Mouse (Mus musculus) kidney, embryonic 14.5 days (tissue): ENCODE data around the gene Olfr1157. TPM values are rescaled to one million over a fixed set of nuclear protein-coding genes. Genes with fewer than 3 reads are reported as not detected.

Source experiments
- ATAC-seq: fragments of 200-750 bp; cut with Nextera tagmentation; 2 replicates; pipeline ENCODE4 v1.8.0; 2017; ENCODE audit warnings: moderate number of reproducible peaks, mild to moderate bottlenecking, moderate TSS enrichment, moderate library complexity; ENCODE audit not compliant: low FRiP score, low TSS enrichment
- H3K27ac ChIP-seq: fragments of 300-500 bp; sonication (generic); 2 replicates; pipeline ENCODE4 v1.5.1; 2014; ENCODE audit warnings: low read depth, mild to moderate bottlenecking, low read length, moderate library complexity, mixed read lengths
- H3K27me3 ChIP-seq: fragments of 300-500 bp; sonication (generic); 2 replicates; pipeline ENCODE4 v1.6.1; 2014; ENCODE audit warnings: mild to moderate bottlenecking, low read length; ENCODE audit not compliant: control insufficient read depth, insufficient read depth
- H3K36me3 ChIP-seq: fragments of 300-500 bp; sonication (generic); 2 replicates; pipeline ENCODE4 v1.6.1; 2014; ENCODE audit warnings: low read length, mixed read lengths; ENCODE audit not compliant: control insufficient read depth, insufficient read depth
- H3K4me1 ChIP-seq: fragments of 300-500 bp; sonication (generic); 2 replicates; pipeline ENCODE4 v1.6.1; 2014; ENCODE audit warnings: low read length, mixed read lengths; ENCODE audit not compliant: control insufficient read depth, insufficient read depth
- H3K4me2 ChIP-seq: fragments of 300-500 bp; sonication (generic); replicated peaks from 2 replicates; pipeline ENCODE4 v1.6.1; 2014; ENCODE audit warnings: low read depth, mild to moderate bottlenecking, low read length
- H3K4me3 ChIP-seq: fragments of 300-500 bp; sonication (generic); 2 replicates; pipeline ENCODE4 v1.5.1; 2014; ENCODE audit warnings: mild to moderate bottlenecking, low read length
- H3K9ac ChIP-seq: fragments of 300-500 bp; sonication (generic); 2 replicates; pipeline ENCODE4 v1.6.1; 2014; ENCODE audit warnings: low read depth, mild to moderate bottlenecking, low read length, moderate library complexity
- H3K9me3 ChIP-seq: fragments of 300-500 bp; sonication (generic); 2 replicates; pipeline ENCODE4 v1.6.1; 2016; ENCODE audit warnings: low read length; ENCODE audit not compliant: control insufficient read depth
- WGBS: fragments of 180-500 bp; shearing (Covaris S2); extraction: QIAGEN DNeasy Blood & Tissue Kit; methylation state at CpG from one replicate; pipeline ENCODE4 v1.1.7; 2014; 5-methylcytosine and 5-hydroxymethylcytosine counted together
- polyA plus RNA-seq: library from polyadenylated mRNA; unstranded; fragments of >200 nt; fragmentation: Nextera tagmentation; extraction: Ambion mirVana; gene quantifications from 2 replicates; pipeline ENCODE4 v1.2.1, GENCODE M21; 2014

The Olfr1157 gene
- polyA plus RNA-seq = not detected in 2 replicates

- no peak within 1 kb of the TSS for H3K27ac ChIP-seq
- H3K4me2 ChIP-seq = no peak within 1 kb of the TSS
- ATAC-seq = no peak
- no peaks in the 10 kb centered on the region for H3K4me1 ChIP-seq
- 92% methylated on average over 4 of the region's 4 CpGs for WGBS
- no peak within 1 kb of the TSS for H3K4me3 ChIP-seq
- no peak within 1 kb of the TSS for H3K9ac ChIP-seq
- H3K9me3 ChIP-seq = no peaks in the 10 kb centered on the region
- no peaks in the 10 kb centered on the region for H3K27me3 ChIP-seq
- no peaks in the 10 kb centered on the region for H3K36me3 ChIP-seq
These were observed at the start of gene Olfr1157 for GRCm38 (mm10) chr2:87968199-87968598. Olfr1157 (minus strand) TSS chr2:87968299.

GRCm38 (mm10) chr2:88007515-88008318, 39.6 kb upstream of the Olfr1157 start, which contains the start of gene Olfr1160:
Olfr1160 (minus strand) TSS chr2:88008268.
- Histone ChIP-seq H3K9ac (no peak within 1 kb of the TSS), H3K27ac (no peak within 1 kb of the TSS), H3K36me3 (no peaks in the 10 kb centered on the region), H3K9me3 (no peaks in the 10 kb centered on the region), H3K4me1 (no peaks in the 10 kb centered on the region), H3K4me3 (no peak within 1 kb of the TSS), H3K4me2 (no peak within 1 kb of the TSS), H3K27me3 (no peaks in the 10 kb centered on the region)
- ATAC-seq = no peak

GRCm38 (mm10) chr2:87989813-87990212, 21.7 kb upstream of the Olfr1157 start, which contains the start of gene Olfr1158:
Olfr1158 (plus strand) TSS chr2:87990113.
- Histone ChIP-seq H3K4me2 (no peak within 1 kb of the TSS), H3K9ac (no peak within 1 kb of the TSS), H3K9me3 (no peaks in the 10 kb centered on the region), H3K36me3 (no peaks in the 10 kb centered on the region), H3K4me1 (no peaks in the 10 kb centered on the region), H3K27me3 (no peaks in the 10 kb centered on the region), H3K27ac (no peak within 1 kb of the TSS), H3K4me3 (no peak within 1 kb of the TSS)
- no peak for ATAC-seq

GRCm38 (mm10) chr2:87974563-87974962, 6.5 kb upstream of the Olfr1157 start, which contains the start of gene Olfr74:
Olfr74 (minus strand) TSS chr2:87974663.
- Histone ChIP-seq H3K9ac (no peak within 1 kb of the TSS), H3K27ac (no peak within 1 kb of the TSS), H3K4me1 (no peaks in the 10 kb centered on the region), H3K4me3 (no peak within 1 kb of the TSS), H3K4me2 (no peak within 1 kb of the TSS), H3K9me3 (no peaks in the 10 kb centered on the region), H3K27me3 (no peaks in the 10 kb centered on the region), H3K36me3 (no peaks in the 10 kb centered on the region)
- 68% methylated on average over 3 of the region's 3 CpGs for WGBS
- ATAC-seq = no peak

GRCm38 (mm10) chr2:87953000-87953399, 15.1 kb downstream of the Olfr1157 start, which contains the start of gene Olfr1156:
Olfr1156 (minus strand) TSS chr2:87953100.
- ATAC-seq = no peak
- H3K27ac ChIP-seq = no peak within 1 kb of the TSS
- H3K9me3 ChIP-seq = no peaks in the 10 kb centered on the region
- no peaks in the 10 kb centered on the region for H3K27me3 ChIP-seq
- no peaks in the 10 kb centered on the region for H3K4me1 ChIP-seq
- H3K9ac ChIP-seq = no peak within 1 kb of the TSS
- no peak within 1 kb of the TSS for H3K4me2 ChIP-seq
- no peaks in the 10 kb centered on the region for H3K36me3 ChIP-seq
- no peak within 1 kb of the TSS for H3K4me3 ChIP-seq

- 96% methylated on average over 1 of the region's 1 CpGs for WGBS
- Histone ChIP-seq H3K4me3 (no peak within 1 kb of the TSS), H3K9me3 (no peaks in the 10 kb centered on the region), H3K27ac (no peak within 1 kb of the TSS), H3K4me1 (no peaks in the 10 kb centered on the region), H3K27me3 (no peaks in the 10 kb centered on the region), H3K4me2 (no peak within 1 kb of the TSS), H3K36me3 (no peaks in the 10 kb centered on the region), H3K9ac (no peak within 1 kb of the TSS)
- no peak for ATAC-seq
These were observed 23.1 kb downstream of the Olfr1157 start, which contains the start of gene Olfr1155 for GRCm38 (mm10) chr2:87945037-87945436. Olfr1155 (minus strand) TSS chr2:87945137.

Other genes with a start within 250 kb of the Olfr1157 start
- gene Olfr1138, start 228.3 kb downstream of the Olfr1157 start, polyA plus RNA-seq = not detected in 2 replicates
- not detected in 2 replicates for gene Olfr1140, start 224.5 kb downstream of the Olfr1157 start, polyA plus RNA-seq
- not detected in 2 replicates for gene Olfr1141, start 214.3 kb downstream of the Olfr1157 start, polyA plus RNA-seq
- gene Olfr152, start 188.8 kb downstream of the Olfr1157 start, polyA plus RNA-seq = not detected in 2 replicates
- gene Olfr1143, start 167.7 kb downstream of the Olfr1157 start, polyA plus RNA-seq = not detected in 2 replicates
- not detected in 2 replicates for gene Olfr1145, start 158.5 kb downstream of the Olfr1157 start, polyA plus RNA-seq
- not detected in 2 replicates for gene Olfr1148, start 137.8 kb downstream of the Olfr1157 start, polyA plus RNA-seq
- not detected in 2 replicates for gene Olfr1150-ps1, start 124.3 kb downstream of the Olfr1157 start, polyA plus RNA-seq
- gene Olfr1151, start 112.4 kb downstream of the Olfr1157 start, polyA plus RNA-seq = not detected in 2 replicates
- gene Olfr1152, start 101.8 kb downstream of the Olfr1157 start, polyA plus RNA-seq = not detected in 2 replicates
- not detected in 2 replicates for gene Olfr1153, start 73.3 kb downstream of the Olfr1157 start, polyA plus RNA-seq
- gene Olfr1154, start 63.1 kb downstream of the Olfr1157 start, polyA plus RNA-seq = not detected in 2 replicates
- not detected in 2 replicates for gene Olfr1155, start 23.2 kb downstream of the Olfr1157 start, polyA plus RNA-seq
- not detected in 2 replicates for gene Olfr1156, start 15.2 kb downstream of the Olfr1157 start, polyA plus RNA-seq
- not detected in 2 replicates for gene Olfr74, start 6.4 kb upstream of the Olfr1157 start, polyA plus RNA-seq
- not detected in 2 replicates for gene Olfr1158, start 21.8 kb upstream of the Olfr1157 start, polyA plus RNA-seq
- gene Olfr1160, start 40.0 kb upstream of the Olfr1157 start, polyA plus RNA-seq = not detected in 2 replicates
- not detected in 2 replicates for gene Olfr1161, start 54.5 kb upstream of the Olfr1157 start, polyA plus RNA-seq
- not detected in 2 replicates for gene Olfr73, start 69.4 kb upstream of the Olfr1157 start, polyA plus RNA-seq
- gene Olfr1162, start 82.8 kb upstream of the Olfr1157 start, polyA plus RNA-seq = not detected in 2 replicates
- not detected in 2 replicates for gene Olfr1163, start 103.5 kb upstream of the Olfr1157 start, polyA plus RNA-seq
- not detected in 2 replicates for gene Olfr1164, start 125.7 kb upstream of the Olfr1157 start, polyA plus RNA-seq
- gene Olfr1166, start 160.0 kb upstream of the Olfr1157 start, polyA plus RNA-seq = not detected in 2 replicates
- gene Olfr1167, start 186.9 kb upstream of the Olfr1157 start, polyA plus RNA-seq = not detected in 2 replicates
- not detected in 2 replicates for gene Olfr1168, start 213.6 kb upstream of the Olfr1157 start, polyA plus RNA-seq